Mouse (Mus musculus) embryonic facial prominence, embryonic 11.5 days (tissue): ENCODE results near the gene Hoxd13. TPM values are rescaled to one million over a fixed set of nuclear protein-coding genes. Genes with fewer than 3 reads are reported as not detected.

Source experiments
- ATAC-seq: fragments of 200-750 bp; cut with Nextera tagmentation; replicated peaks from 2 replicates; pipeline ENCODE4 v1.8.0; 2017; ENCODE audit warnings: low read depth; ENCODE audit not compliant: insufficient number of reproducible peaks, low FRiP score, low TSS enrichment
- DNase-seq: peaks from one replicate; pipeline ENCODE4 v3.0.0-alpha.2; 2015; ENCODE audit warnings: low spot score
- H3K27ac ChIP-seq: fragments of 300-500 bp; sonication (generic); replicated peaks from 2 replicates; pipeline ENCODE4 v1.5.1; 2014; ENCODE audit warnings: mild to moderate bottlenecking, low read depth, low read length, control low read depth
- H3K27me3 ChIP-seq: fragments of 300-500 bp; sonication (generic); 2 replicates; pipeline ENCODE4 v1.6.1; 2014; ENCODE audit warnings: mild to moderate bottlenecking, low read length, moderate library complexity, mixed read lengths; ENCODE audit not compliant: control insufficient read depth, insufficient read depth
- H3K36me3 ChIP-seq: fragments of 300-500 bp; sonication (generic); replicated peaks from 2 replicates; pipeline ENCODE4 v1.6.1; 2014; ENCODE audit warnings: low read depth, mild to moderate bottlenecking, low read length, moderate library complexity, mixed read lengths; ENCODE audit not compliant: control insufficient read depth, insufficient read depth
- H3K4me1 ChIP-seq: fragments of 300-500 bp; sonication (generic); 2 replicates; pipeline ENCODE4 v1.6.1; 2014; ENCODE audit warnings: low read length, mixed read lengths; ENCODE audit not compliant: control insufficient read depth, insufficient read depth
- H3K4me2 ChIP-seq: fragments of 300-500 bp; sonication (generic); 2 replicates; pipeline ENCODE4 v1.6.1; 2014; ENCODE audit warnings: low read depth, mild to moderate bottlenecking, control low read depth, low read length, moderate library complexity
- H3K4me3 ChIP-seq: fragments of 300-500 bp; sonication (generic); 2 replicates; pipeline ENCODE4 v1.5.1; 2014; ENCODE audit warnings: low read depth, low read length, control low read depth
- H3K9ac ChIP-seq: fragments of 300-500 bp; sonication (generic); replicated peaks from 2 replicates; pipeline ENCODE4 v1.6.1; 2014; ENCODE audit warnings: mild to moderate bottlenecking, control low read depth, low read length
- H3K9me3 ChIP-seq: fragments of 300-500 bp; sonication (generic); replicated peaks from 2 replicates; pipeline ENCODE4 v1.6.1; 2016; ENCODE audit warnings: mild to moderate bottlenecking, low read length, inconsistent platforms, mixed read lengths; ENCODE audit not compliant: control insufficient read depth
- WGBS: fragments of 180-500 bp; shearing (Covaris S2); extraction: QIAGEN DNeasy Blood & Tissue Kit; methylation state at CpG from one replicate; pipeline ENCODE4 v1.1.7; 2014; 5-methylcytosine and 5-hydroxymethylcytosine counted together
- polyA plus RNA-seq: library from polyadenylated mRNA; unstranded; fragments of >200 nt; fragmentation: Nextera tagmentation; extraction: Ambion mirVana; gene quantifications from 2 replicates; pipeline ENCODE4 v1.2.1, GENCODE M21; 2014

The Hoxd13 gene
- polyA plus RNA-seq, 1 experiment from 2014 or later, result not detected

GRCm38 (mm10) chr2:74703317-74703716 is 35.2 kb downstream of the Hoxd13 start:
- peaks cover 82% of the 10 kb centered on the region for H3K27me3 ChIP-seq
- DNase-seq (no peak), ATAC-seq (no peak)
- 3% methylated on average over 10 of the region's 10 CpGs for WGBS
- no peaks in the 10 kb centered on the region for H3K36me3 ChIP-seq
- no peaks in the 10 kb centered on the region for H3K9me3 ChIP-seq
- peaks cover 14% of the 10 kb centered on the region for H3K4me1 ChIP-seq
- H3K27ac ChIP-seq, result no peak overlapping the region
- H3K4me2 ChIP-seq, result no peak overlapping the region
- no peak overlapping the region for H3K4me3 ChIP-seq
- no peak overlapping the region for H3K9ac ChIP-seq

GRCm38 (mm10) chr2:74703720-74704392 is 35.7 kb downstream of the Hoxd13 start:
- Histone ChIP-seq H3K9ac (no peak overlapping the region), H3K9me3 (no peaks in the 10 kb centered on the region), H3K4me2 (no peak overlapping the region), H3K27me3 (peaks cover 83% of the 10 kb centered on the region), H3K36me3 (no peaks in the 10 kb centered on the region), H3K4me3 (no peak overlapping the region), H3K4me1 (peaks cover 14% of the 10 kb centered on the region), H3K27ac (no peak overlapping the region)
- no peak for ATAC-seq
- WGBS, result 1% methylated on average over 26 of the region's 26 CpGs
- DNase-seq, result no peak

GRCm38 (mm10) chr2:74704393-74704998 is 36.4 kb downstream of the Hoxd13 start, which contains the start of gene Hoxd8:
Gene Hoxd8 (plus strand): TSS chr2:74704615.
- Histone ChIP-seq H3K4me2 (peak within 1 kb of the TSS; percentile 79), H3K27me3 (peaks cover 83% of the 10 kb centered on the region), H3K4me1 (peaks cover 14% of the 10 kb centered on the region), H3K27ac (no peak within 1 kb of the TSS), H3K4me3 (peak within 1 kb of the TSS; percentile 33), H3K36me3 (no peaks in the 10 kb centered on the region), H3K9ac (peak within 1 kb of the TSS; percentile 32; the same call in 1 of the 2 replicates), H3K9me3 (no peaks in the 10 kb centered on the region)
- WGBS, result under 1% methylated on average over 52 of the region's 52 CpGs
- ATAC-seq, result no peak
- DNase-seq, result no peak

GRCm38 (mm10) chr2:74704999-74705466 is 36.9 kb downstream of the Hoxd13 start:
- DNase-seq (no peak), ATAC-seq (no peak)
- Histone ChIP-seq H3K27me3 (peaks cover 83% of the 10 kb centered on the region), H3K36me3 (no peaks in the 10 kb centered on the region), H3K9me3 (no peaks in the 10 kb centered on the region), H3K27ac (no peak overlapping the region), H3K9ac (peak overlapping the region; percentile 32; the same call in 1 of the 2 replicates), H3K4me3 (peak overlapping the region; percentile 33), H3K4me2 (peak overlapping the region; percentile 79), H3K4me1 (peaks cover 14% of the 10 kb centered on the region)
- WGBS, result under 1% methylated on average over 36 of the region's 66 CpGs

GRCm38 (mm10) chr2:74705467-74706089 is 37.5 kb downstream of the Hoxd13 start:
- Histone ChIP-seq H3K36me3 (no peaks in the 10 kb centered on the region), H3K27me3 (peaks cover 83% of the 10 kb centered on the region), H3K4me1 (peaks cover 14% of the 10 kb centered on the region), H3K9me3 (no peaks in the 10 kb centered on the region), H3K4me2 (peak overlapping the region; percentile 79), H3K4me3 (peak overlapping the region; percentile 33), H3K27ac (no peak overlapping the region), H3K9ac (peak overlapping the region; percentile 32; the same call in 1 of the 2 replicates)
- DNase-seq (no peak), ATAC-seq (no peak)
- WGBS, result under 1% methylated on average over 57 of the region's 85 CpGs

GRCm38 (mm10) chr2:74706393-74706960 is 38.4 kb downstream of the Hoxd13 start:
- Histone ChIP-seq H3K27me3 (peaks cover 81% of the 10 kb centered on the region), H3K9ac (no peak overlapping the region), H3K9me3 (no peaks in the 10 kb centered on the region), H3K27ac (no peak overlapping the region), H3K4me1 (peaks cover 14% of the 10 kb centered on the region), H3K4me2 (no peak overlapping the region), H3K36me3 (no peaks in the 10 kb centered on the region), H3K4me3 (no peak overlapping the region)
- DNase-seq (no peak), ATAC-seq (no peak)
- 2% methylated on average over 13 of the region's 13 CpGs for WGBS

- Histone ChIP-seq H3K4me2 (no peak overlapping the region), H3K27ac (no peak overlapping the region), H3K4me3 (no peak overlapping the region), H3K9me3 (no peaks in the 10 kb centered on the region), H3K27me3 (peaks cover 88% of the 10 kb centered on the region), H3K9ac (no peak overlapping the region), H3K4me1 (peaks cover 16% of the 10 kb centered on the region), H3K36me3 (no peaks in the 10 kb centered on the region)
- ATAC-seq (no peak), DNase-seq (no peak)
- WGBS, result 3% methylated on average over 7 of the region's 7 CpGs
Observed at GRCm38 (mm10) chr2:74707599-74707998, 39.5 kb downstream of the Hoxd13 start.
